Mouse (Mus musculus) stomach, embryonic 14.5 days (tissue): ENCODE results near the gene Gm49337. TPM values are rescaled to one million over a fixed set of nuclear protein-coding genes. Genes with fewer than 3 reads are reported as not detected.

Experiments used
- ATAC-seq: fragments of 200-750 bp; cut with Nextera tagmentation; 2 replicates; pipeline ENCODE4 v1.8.0; 2017; ENCODE audit warnings: low read depth, moderate TSS enrichment; ENCODE audit not compliant: insufficient number of reproducible peaks, insufficient read depth, low FRiP score
- H3K27ac ChIP-seq: fragments of 300-500 bp; sonication (generic); 2 replicates; pipeline ENCODE4 v1.5.1; 2014; ENCODE audit warnings: mild to moderate bottlenecking, low read length, moderate library complexity, mixed read lengths
- H3K27me3 ChIP-seq: fragments of 300-500 bp; sonication (generic); 2 replicates; pipeline ENCODE4 v1.6.1; 2014; ENCODE audit warnings: low read length, control low read depth, mixed read lengths; ENCODE audit not compliant: control insufficient read depth, insufficient read depth
- H3K36me3 ChIP-seq: fragments of 300-500 bp; sonication (generic); 2 replicates; pipeline ENCODE4 v1.6.1; 2014; ENCODE audit warnings: mild to moderate bottlenecking, control low read depth, low read length, moderate library complexity, mixed read lengths; ENCODE audit not compliant: control insufficient read depth, insufficient read depth
- H3K4me1 ChIP-seq: fragments of 300-500 bp; sonication (generic); 2 replicates; pipeline ENCODE4 v1.6.1; 2014; ENCODE audit warnings: low read length, control low read depth, mixed read lengths; ENCODE audit not compliant: control insufficient read depth, insufficient read depth
- H3K4me2 ChIP-seq: fragments of 300-500 bp; sonication (generic); replicated peaks from 2 replicates; pipeline ENCODE4 v1.6.1; 2014; ENCODE audit warnings: low read depth, low read length, control low read depth
- H3K4me3 ChIP-seq: fragments of 300-500 bp; sonication (generic); 2 replicates; pipeline ENCODE4 v1.5.1; 2014; ENCODE audit warnings: low read depth, low read length, control low read depth
- H3K9ac ChIP-seq: fragments of 300-500 bp; sonication (generic); replicated peaks from 2 replicates; pipeline ENCODE4 v1.6.1; 2014; ENCODE audit warnings: low read depth, mild to moderate bottlenecking, control low read depth, low read length, moderate library complexity, mixed read lengths
- H3K9me3 ChIP-seq: fragments of 300-500 bp; sonication (generic); 2 replicates; pipeline ENCODE4 v1.6.1; 2016; ENCODE audit warnings: low read depth, low read length, control low read depth; ENCODE audit not compliant: control insufficient read depth
- WGBS: fragments of 180-500 bp; shearing (Covaris S2); extraction: QIAGEN DNeasy Blood & Tissue Kit; methylation state at CpG from one replicate; pipeline ENCODE4 v1.1.7; 2014; 5-methylcytosine and 5-hydroxymethylcytosine counted together
- polyA plus RNA-seq: library from polyadenylated mRNA; unstranded; fragments of >200 nt; fragmentation: Nextera tagmentation; extraction: Ambion mirVana; gene quantifications from 2 replicates; pipeline ENCODE4 v1.2.1, GENCODE M21; 2014

The Gm49337 gene
- polyA plus RNA-seq, 1 experiment from 2014 or later, result not detected

DNA sequence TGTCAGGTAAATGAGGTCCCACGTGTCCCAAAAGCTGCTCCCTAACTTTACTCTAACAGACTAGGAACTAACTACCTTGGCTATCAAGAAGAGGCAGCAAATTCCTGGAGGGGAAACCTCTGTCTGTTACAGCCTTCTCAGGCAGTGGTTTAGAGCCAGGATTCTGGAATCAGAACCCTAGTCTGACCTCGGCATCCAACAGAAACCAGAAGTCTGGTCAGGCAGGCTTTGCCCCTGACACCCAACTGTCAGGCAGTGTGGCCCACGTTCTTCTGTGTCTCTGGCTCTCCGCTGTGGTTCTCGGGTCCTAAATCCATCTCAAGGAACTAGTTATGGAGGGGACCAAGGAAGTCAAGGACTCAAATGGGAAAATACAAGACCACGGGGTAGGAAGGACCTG, 21.9 kb upstream of the Gm49337 start, which contains the start of gene Lurap1:
TSS of gene Lurap1 (minus strand) at position 101 of the 400 bp plus-strand sequence.
- peaks cover 7% of the 10 kb centered on the region for H3K4me1 ChIP-seq
- peaks cover 43% of the 10 kb centered on the region for H3K36me3 ChIP-seq
- H3K9ac ChIP-seq, result peak within 1 kb of the TSS; percentile 89
- 71% methylated on average over 6 of the region's 6 CpGs for WGBS
- no peaks in the 10 kb centered on the region for H3K9me3 ChIP-seq
- peak within 1 kb of the TSS; percentile 76 for H3K4me2 ChIP-seq
- peak within 1 kb of the TSS; percentile 73 for H3K4me3 ChIP-seq
- ATAC-seq, result no peak
- H3K27ac ChIP-seq, result peak within 1 kb of the TSS; percentile 79
- no peaks in the 10 kb centered on the region for H3K27me3 ChIP-seq

DNA sequence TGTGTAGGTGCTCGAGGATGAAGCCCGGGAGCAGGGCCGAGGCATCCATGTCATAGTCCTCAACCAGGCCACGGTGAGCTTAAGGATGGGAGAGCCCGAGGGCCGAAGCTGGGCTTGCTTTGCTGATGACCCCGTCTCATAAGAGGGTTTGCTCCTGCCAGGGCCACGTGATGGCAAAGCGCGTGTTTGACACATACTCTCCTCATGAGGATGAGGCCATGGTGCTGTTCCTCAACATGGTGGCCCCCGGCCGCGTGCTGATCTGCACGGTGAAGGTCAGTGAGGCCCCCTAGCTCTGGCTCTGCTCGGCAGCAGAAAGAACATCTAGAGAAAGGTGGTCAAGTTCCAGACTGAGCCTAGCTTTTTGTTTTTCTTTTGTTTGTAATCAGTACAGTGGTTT, 20.5 kb upstream of the Gm49337 start:
- Histone ChIP-seq H3K27me3 (no peaks in the 10 kb centered on the region), H3K27ac (no peak overlapping the region), H3K9me3 (no peaks in the 10 kb centered on the region), H3K36me3 (peaks cover 58% of the 10 kb centered on the region), H3K9ac (no peak overlapping the region), H3K4me2 (no peak overlapping the region), H3K4me1 (peaks cover 7% of the 10 kb centered on the region), H3K4me3 (no peak overlapping the region)
- ATAC-seq, result no peak
- WGBS, result 94% methylated on average over 15 of the region's 15 CpGs

DNA sequence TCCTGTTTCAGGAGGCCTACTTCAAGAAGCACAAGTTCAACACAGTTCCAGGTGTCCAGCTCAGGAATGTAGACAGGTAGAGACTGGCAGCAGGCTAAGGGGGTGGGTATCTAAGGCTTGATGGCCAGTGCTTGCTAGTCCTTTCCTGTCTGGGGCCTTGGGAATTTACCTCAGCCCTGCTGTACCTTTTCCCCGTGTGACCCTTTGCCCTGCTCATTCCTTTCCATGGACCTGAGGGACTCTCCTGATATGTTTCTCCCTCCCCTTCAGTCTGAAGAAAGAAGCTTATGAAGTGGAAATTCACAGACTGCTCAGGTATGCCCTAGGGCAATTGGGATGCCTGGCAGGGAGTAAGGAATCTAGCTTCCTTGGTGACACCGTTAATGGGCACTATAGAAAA, 15.3 kb upstream of the Gm49337 start:
- no peak overlapping the region for H3K9ac ChIP-seq
- no peaks in the 10 kb centered on the region for H3K27me3 ChIP-seq
- no peak overlapping the region for H3K4me3 ChIP-seq
- no peak overlapping the region for H3K4me2 ChIP-seq
- no peak overlapping the region for H3K27ac ChIP-seq
- no peak for ATAC-seq
- H3K36me3 ChIP-seq, result peaks cover 67% of the 10 kb centered on the region
- H3K4me1 ChIP-seq, result no peaks in the 10 kb centered on the region
- WGBS, result 94% methylated on average over 2 of the region's 2 CpGs
- H3K9me3 ChIP-seq, result no peaks in the 10 kb centered on the region

DNA sequence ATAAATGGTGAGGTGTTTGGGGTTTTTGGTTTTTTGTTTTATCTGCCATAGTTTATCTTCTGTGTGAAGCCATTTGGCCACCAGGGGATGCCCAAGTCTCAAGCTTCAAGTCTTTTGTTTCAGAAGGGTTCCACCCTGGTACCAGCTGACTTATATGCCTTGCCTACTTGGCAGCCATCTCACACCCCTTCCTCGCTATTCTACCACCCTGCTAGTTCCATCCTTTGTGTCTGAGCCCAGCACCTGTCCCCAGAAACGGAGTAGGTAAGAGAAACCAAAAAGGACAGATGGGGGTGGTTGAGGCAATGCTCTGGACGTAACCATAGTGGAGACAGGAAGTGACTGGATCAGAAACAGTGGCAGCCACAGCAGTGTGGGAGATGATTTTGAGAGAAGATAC, 13.3 kb upstream of the Gm49337 start:
- H3K36me3 ChIP-seq, result peaks cover 46% of the 10 kb centered on the region
- 82% methylated on average over 3 of the region's 3 CpGs for WGBS

GRCm38 (mm10) chr4:116160769-116161168, 12.4 kb upstream of the Gm49337 start:
- Histone ChIP-seq H3K9ac (no peak overlapping the region), H3K36me3 (peaks cover 38% of the 10 kb centered on the region), H3K9me3 (no peaks in the 10 kb centered on the region), H3K4me1 (no peaks in the 10 kb centered on the region), H3K4me3 (no peak overlapping the region), H3K27me3 (no peaks in the 10 kb centered on the region), H3K4me2 (no peak overlapping the region), H3K27ac (no peak overlapping the region)
- ATAC-seq, result no peak
- 80% methylated on average over 3 of the region's 3 CpGs for WGBS

More for the DNA sequence above, 13.3 kb upstream of the Gm49337 start:
- no peaks in the 10 kb centered on the region for H3K4me1 ChIP-seq
- no peak overlapping the region for H3K4me3 ChIP-seq
- H3K9ac ChIP-seq, result no peak overlapping the region
- H3K27me3 ChIP-seq, result no peaks in the 10 kb centered on the region
- H3K27ac ChIP-seq, result no peak overlapping the region
- H3K9me3 ChIP-seq, result no peaks in the 10 kb centered on the region
- H3K4me2 ChIP-seq, result no peak overlapping the region
- no peak for ATAC-seq

GRCm38 (mm10) chr4:116162142-116162541, 11.0 kb upstream of the Gm49337 start:
- H3K27ac ChIP-seq, result no peak overlapping the region
- H3K36me3 ChIP-seq, result peaks cover 26% of the 10 kb centered on the region
- H3K27me3 ChIP-seq, result no peaks in the 10 kb centered on the region
- 78% methylated on average over 4 of the region's 4 CpGs for WGBS
- H3K9ac ChIP-seq, result no peak overlapping the region
- no peak for ATAC-seq
- H3K4me2 ChIP-seq, result no peak overlapping the region
- H3K9me3 ChIP-seq, result no peaks in the 10 kb centered on the region
- H3K4me3 ChIP-seq, result no peak overlapping the region
- H3K4me1 ChIP-seq, result no peaks in the 10 kb centered on the region

GRCm38 (mm10) chr4:116164759-116165554, 8.2 kb upstream of the Gm49337 start:
- no peaks in the 10 kb centered on the region for H3K9me3 ChIP-seq
- ATAC-seq, result peak; percentile 59
- H3K4me1 ChIP-seq, result no peaks in the 10 kb centered on the region
- no peak overlapping the region for H3K9ac ChIP-seq
- peak overlapping the region; percentile 35; the same call in 1 of the 2 replicates for H3K27ac ChIP-seq
- WGBS, result 63% methylated on average over 2 of the region's 2 CpGs
- H3K27me3 ChIP-seq, result no peaks in the 10 kb centered on the region
- no peak overlapping the region for H3K4me3 ChIP-seq
- H3K36me3 ChIP-seq, result no peaks in the 10 kb centered on the region; the same call in 1 of the 2 replicates
- no peak overlapping the region for H3K4me2 ChIP-seq

DNA sequence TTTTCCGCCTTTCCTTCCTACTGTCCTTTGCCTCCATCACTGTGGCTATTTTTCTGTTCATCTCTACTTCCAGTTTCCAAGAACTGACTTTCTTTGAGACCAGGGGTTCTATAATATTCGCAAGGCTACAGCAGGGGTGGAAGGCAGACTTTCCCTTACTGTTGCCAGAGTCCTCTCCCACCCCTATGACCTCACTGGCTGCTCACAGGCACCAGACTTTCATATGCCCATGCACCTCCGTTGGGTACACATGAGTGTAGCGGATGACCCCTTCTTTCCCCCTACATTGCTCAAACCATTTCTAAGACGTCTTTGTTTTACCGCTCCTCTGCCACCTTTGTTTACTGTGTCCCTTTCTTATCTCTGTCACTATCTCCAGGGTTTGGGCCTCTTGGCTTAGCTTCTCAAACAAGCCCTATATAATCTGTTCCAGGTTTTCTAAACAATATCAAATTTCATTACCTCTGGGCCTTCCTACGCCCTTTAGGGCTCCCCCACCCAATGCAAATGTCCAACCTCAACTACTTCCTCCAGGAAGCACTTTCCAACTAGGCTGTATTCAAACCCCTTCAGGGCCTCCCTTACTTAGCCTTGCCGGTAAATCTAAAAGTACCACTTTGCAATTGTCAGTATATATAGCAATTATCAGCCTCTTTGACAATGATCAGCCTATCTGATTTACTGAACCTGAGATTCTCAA, 7.3 kb upstream of the Gm49337 start:
- Histone ChIP-seq H3K4me2 (peak overlapping the region; percentile 8; the same call in 1 of the 2 replicates), H3K27me3 (no peaks in the 10 kb centered on the region), H3K4me1 (no peaks in the 10 kb centered on the region), H3K9me3 (no peaks in the 10 kb centered on the region), H3K9ac (no peak overlapping the region), H3K4me3 (no peak overlapping the region), H3K36me3 (no peaks in the 10 kb centered on the region; the same call in 1 of the 2 replicates), H3K27ac (peak overlapping the region; percentile 35; the same call in 1 of the 2 replicates)
- peak; percentile 47 for ATAC-seq
- whole genome bisulfite sequencing, result 39% methylated on average over 8 of the region's 8 CpGs
